Mouse (Mus musculus): ENCODE measurements around the gene AL607142.1.
A peak's percentile ranks its signal among the peaks of the same experiment; 100 is the strongest.

Gene AL607142.1

GRCm38 (mm10) chr4:120089536-120089935 lies 24.7 kb downstream of the AL607142.1 start:
- Histone ChIP-seq H3K9me3 (ENCODE audit: low read length) (no peaks in the 10 kb centered on the region), H3K27me3 (ENCODE audit: insufficient read depth, low read length) (peaks cover 8% of the 10 kb centered on the region), H3K4me1 (replicated peaks; ENCODE audit: low read depth, low read length) (peaks cover 2% of the 10 kb centered on the region), H3K4me3 (replicated peaks; ENCODE audit: low read length) (no peak overlapping the region), H3K36me3 (ENCODE audit: insufficient read depth, low read length) (no peaks in the 10 kb centered on the region)
- TF ChIP-seq POU5F1 (IDR thresholded peaks at IDR 0.05; ENCODE audit: borderline replicate concordance, low read length) (no peak), NANOG (IDR thresholded peaks at IDR 0.05; ENCODE audit: borderline replicate concordance, low read length) (no peak), CTCF (conservative IDR thresholded peaks at IDR 0.05; ENCODE audit: low read length) (no peak)

DNA sequence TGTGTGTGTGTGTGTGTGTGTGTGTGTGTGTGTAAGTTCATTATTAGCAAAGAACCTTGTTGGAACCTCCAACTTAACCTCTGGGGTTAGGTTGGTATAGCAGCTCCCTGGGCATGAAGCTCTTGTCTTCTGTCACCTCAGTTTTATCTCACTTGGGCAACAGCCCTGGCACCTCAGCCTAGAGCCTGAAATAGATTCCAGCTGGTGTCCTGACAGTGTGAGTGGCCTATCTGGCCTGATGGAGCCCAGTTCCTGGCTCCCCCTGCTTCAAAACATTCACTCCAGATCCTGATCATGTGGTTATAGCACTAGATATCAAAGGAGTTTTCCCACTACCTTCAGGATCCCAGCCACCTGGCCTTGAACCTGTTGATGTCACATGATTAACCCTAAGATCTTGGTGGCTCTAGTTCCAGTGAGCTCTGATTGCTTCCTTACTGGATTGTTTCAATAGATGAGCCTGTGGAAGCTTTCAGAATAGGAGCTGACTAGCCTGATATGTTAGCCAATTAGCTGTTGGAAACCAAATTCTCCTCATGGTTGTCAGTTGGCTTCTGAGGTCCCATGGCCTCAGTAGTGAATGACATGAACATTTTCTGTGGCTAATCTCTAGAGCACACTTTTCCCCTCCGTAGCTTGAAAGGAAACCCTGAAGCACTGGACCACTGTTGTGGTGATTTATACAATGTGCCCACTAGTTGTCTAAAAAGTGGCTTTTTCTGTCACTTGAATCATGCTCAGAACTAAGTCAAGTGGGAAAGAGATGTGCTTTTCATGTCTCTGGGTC lies 27.4 kb downstream of the AL607142.1 start:
- H3K36me3 ChIP-seq (ENCODE audit: insufficient read depth, low read length) = no peaks in the 10 kb centered on the region
- H3K4me1 ChIP-seq (replicated peaks; ENCODE audit: low read depth, low read length) = peaks cover 20% of the 10 kb centered on the region
- H3K27me3 ChIP-seq (ENCODE audit: insufficient read depth, low read length) = peaks cover 35% of the 10 kb centered on the region
- H3K9me3 ChIP-seq (ENCODE audit: low read length) = no peaks in the 10 kb centered on the region
- no peak for TF ChIP-seq NANOG (IDR thresholded peaks at IDR 0.05; ENCODE audit: borderline replicate concordance, low read length)
- TF ChIP-seq CTCF (conservative IDR thresholded peaks at IDR 0.05; ENCODE audit: low read length) = no peak
- TF ChIP-seq POU5F1 (IDR thresholded peaks at IDR 0.05; ENCODE audit: borderline replicate concordance, low read length) = no peak
- H3K4me3 ChIP-seq (replicated peaks; ENCODE audit: low read length) = no peak overlapping the region

- Histone ChIP-seq H3K4me3 (replicated peaks; ENCODE audit: low read length) (peak overlapping the region; percentile 58), H3K36me3 (ENCODE audit: insufficient read depth, low read length) (no peaks in the 10 kb centered on the region), H3K9me3 (ENCODE audit: low read length) (peaks cover 10% of the 10 kb centered on the region), H3K4me1 (replicated peaks; ENCODE audit: low read depth, low read length) (peaks cover 25% of the 10 kb centered on the region), H3K27me3 (ENCODE audit: insufficient read depth, low read length) (peaks cover 56% of the 10 kb centered on the region)
- TF ChIP-seq NANOG (IDR thresholded peaks at IDR 0.05; ENCODE audit: borderline replicate concordance, low read length) (no peak), CTCF (conservative IDR thresholded peaks at IDR 0.05; ENCODE audit: low read length) (no peak), POU5F1 (IDR thresholded peaks at IDR 0.05; ENCODE audit: borderline replicate concordance, low read length) (no peak)
These were observed 32.1 kb downstream of the AL607142.1 start for GRCm38 (mm10) chr4:120096935-120097334.

DNA sequence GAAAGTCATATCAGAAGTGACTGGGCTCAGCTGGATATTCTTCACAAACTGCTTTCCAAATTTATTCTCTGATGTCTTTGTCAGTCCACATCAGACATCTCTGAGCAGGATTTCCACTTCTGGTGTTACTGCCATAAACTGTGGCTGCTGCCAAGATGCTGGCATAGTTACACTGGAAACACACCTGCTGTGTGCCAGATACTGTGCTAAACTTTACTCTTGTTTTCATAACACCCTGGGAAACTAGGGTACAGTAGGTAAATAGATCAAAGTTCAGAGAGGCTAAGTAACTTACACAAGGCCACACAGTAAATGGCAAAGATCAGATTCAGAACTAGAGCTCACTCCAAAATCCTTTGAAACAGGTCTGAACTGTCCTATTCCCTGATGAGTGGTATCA lies 36.4 kb downstream of the AL607142.1 start:
- peaks cover 13% of the 10 kb centered on the region for H3K4me1 ChIP-seq (replicated peaks; ENCODE audit: low read depth, low read length)
- H3K27me3 ChIP-seq (ENCODE audit: insufficient read depth, low read length) = peaks cover 34% of the 10 kb centered on the region
- H3K36me3 ChIP-seq (ENCODE audit: insufficient read depth, low read length) = no peaks in the 10 kb centered on the region
- H3K9me3 ChIP-seq (ENCODE audit: low read length) = peaks cover 20% of the 10 kb centered on the region
- TF ChIP-seq CTCF (conservative IDR thresholded peaks at IDR 0.05; ENCODE audit: low read length) (no peak), NANOG (IDR thresholded peaks at IDR 0.05; ENCODE audit: borderline replicate concordance, low read length) (no peak), POU5F1 (IDR thresholded peaks at IDR 0.05; ENCODE audit: borderline replicate concordance, low read length) (no peak)
- no peak overlapping the region for H3K4me3 ChIP-seq (replicated peaks; ENCODE audit: low read length)

GRCm38 (mm10) chr4:120104599-120104998 lies 39.8 kb downstream of the AL607142.1 start:
- TF ChIP-seq POU5F1 (IDR thresholded peaks at IDR 0.05; ENCODE audit: borderline replicate concordance, low read length) (no peak), NANOG (IDR thresholded peaks at IDR 0.05; ENCODE audit: borderline replicate concordance, low read length) (no peak), CTCF (conservative IDR thresholded peaks at IDR 0.05; ENCODE audit: low read length) (peak; percentile 44)
- Histone ChIP-seq H3K36me3 (ENCODE audit: insufficient read depth, low read length) (no peaks in the 10 kb centered on the region), H3K4me1 (replicated peaks; ENCODE audit: low read depth, low read length) (no peaks in the 10 kb centered on the region), H3K4me3 (replicated peaks; ENCODE audit: low read length) (no peak overlapping the region), H3K27me3 (ENCODE audit: insufficient read depth, low read length) (peaks cover 2% of the 10 kb centered on the region; the same call in 1 of the 2 replicates), H3K9me3 (ENCODE audit: low read length) (peaks cover 11% of the 10 kb centered on the region)

DNA sequence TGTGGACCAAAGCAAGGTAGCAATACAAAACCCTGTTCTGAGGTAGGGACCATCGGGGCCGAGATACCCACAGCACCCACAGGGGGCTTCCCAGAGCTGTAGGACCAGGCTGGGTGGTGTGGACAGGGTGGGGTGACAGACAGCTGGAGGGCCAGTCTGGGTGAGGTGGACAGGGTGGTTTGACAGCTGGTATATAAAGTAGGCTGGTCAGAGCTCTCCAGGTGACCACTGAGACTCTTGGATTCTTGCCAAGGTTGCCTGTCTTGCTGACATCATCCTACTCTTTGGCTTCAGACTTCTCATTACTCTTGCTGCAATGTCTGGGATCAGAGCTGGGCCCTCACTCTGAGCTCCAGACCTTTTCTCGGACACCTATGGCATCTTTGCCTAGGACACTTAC lies 41.6 kb downstream of the AL607142.1 start:
- Histone ChIP-seq H3K9me3 (ENCODE audit: low read length) (peaks cover 16% of the 10 kb centered on the region), H3K4me1 (replicated peaks; ENCODE audit: low read depth, low read length) (no peaks in the 10 kb centered on the region), H3K36me3 (ENCODE audit: insufficient read depth, low read length) (no peaks in the 10 kb centered on the region), H3K27me3 (ENCODE audit: insufficient read depth, low read length) (peaks cover 2% of the 10 kb centered on the region; the same call in 1 of the 2 replicates), H3K4me3 (replicated peaks; ENCODE audit: low read length) (no peak overlapping the region)
- TF ChIP-seq CTCF (conservative IDR thresholded peaks at IDR 0.05; ENCODE audit: low read length) (no peak), POU5F1 (IDR thresholded peaks at IDR 0.05; ENCODE audit: borderline replicate concordance, low read length) (no peak), NANOG (IDR thresholded peaks at IDR 0.05; ENCODE audit: borderline replicate concordance, low read length) (no peak)

- Histone ChIP-seq H3K36me3 (ENCODE audit: insufficient read depth, low read length) (no peaks in the 10 kb centered on the region), H3K4me3 (replicated peaks; ENCODE audit: low read length) (no peak overlapping the region), H3K9me3 (ENCODE audit: low read length) (peaks cover 18% of the 10 kb centered on the region), H3K27me3 (ENCODE audit: insufficient read depth, low read length) (no peaks in the 10 kb centered on the region; the same call in 1 of the 2 replicates), H3K4me1 (replicated peaks; ENCODE audit: low read depth, low read length) (no peaks in the 10 kb centered on the region)
- TF ChIP-seq POU5F1 (IDR thresholded peaks at IDR 0.05; ENCODE audit: borderline replicate concordance, low read length) (no peak), CTCF (conservative IDR thresholded peaks at IDR 0.05; ENCODE audit: low read length) (no peak), NANOG (IDR thresholded peaks at IDR 0.05; ENCODE audit: borderline replicate concordance, low read length) (no peak)
These were observed 43.0 kb downstream of the AL607142.1 start for GRCm38 (mm10) chr4:120107787-120108186.

GRCm38 (mm10) chr4:120115516-120115915 lies 50.7 kb downstream of the AL607142.1 start:
- Histone ChIP-seq H3K9me3 (ENCODE audit: low read length) (peaks cover 6% of the 10 kb centered on the region), H3K4me1 (replicated peaks; ENCODE audit: low read depth, low read length) (no peaks in the 10 kb centered on the region), H3K4me3 (replicated peaks; ENCODE audit: low read length) (no peak overlapping the region), H3K36me3 (ENCODE audit: insufficient read depth, low read length) (no peaks in the 10 kb centered on the region), H3K27me3 (ENCODE audit: insufficient read depth, low read length) (0 out of 2 replicates have a peak, but pooled peaks cover 5% of the 10 kb centered on the region)
- TF ChIP-seq NANOG (IDR thresholded peaks at IDR 0.05; ENCODE audit: borderline replicate concordance, low read length) = no peak
- TF ChIP-seq POU5F1 (IDR thresholded peaks at IDR 0.05; ENCODE audit: borderline replicate concordance, low read length) = no peak
- TF ChIP-seq CTCF (conservative IDR thresholded peaks at IDR 0.05; ENCODE audit: low read length) = no peak
